Comparison of ENCODE assay signal across 8 mouse cellular contexts in genomic region chr15:99705440-99706048, GRCm38 (mm10). TPM values are rescaled to one million over a fixed set of nuclear protein-coding genes. Genes with fewer than 3 reads are reported as not detected.
DNase-seq lines count a peak whose midpoint lies in the region; ATAC-seq and TF ChIP-seq lines count a peak whose summit lies in the region.

Gene Gm17349, minus strand, starts transcription at chr15:99705490.

- no peak within 1 kb of the TSS for H3K9ac ChIP-seq in intestine, postnatal 0 days (ENCODE audit: low read depth, low read length)
- H3K9ac ChIP-seq in neural tube, embryonic 15.5 days (replicated peaks), result peak within 1 kb of the TSS; percentile 93

- H3K4me1 ChIP-seq in intestine, postnatal 0 days (replicated peaks; ENCODE audit: control insufficient read depth, insufficient read depth, low read length), result peaks cover 3% of the 10 kb centered on the region; the same call in 1 of the 2 replicates
- H3K4me1 ChIP-seq in lung, adult 2 months (ENCODE audit: control insufficient read depth, insufficient read depth, low read length), result peaks cover 4% of the 10 kb centered on the region; the same call in 1 of the 2 replicates
- peaks cover 36% of the 10 kb centered on the region for H3K4me1 ChIP-seq in neural tube, embryonic 15.5 days

- CTCF ChIA-PET in Patski (lab: Charles Lee), result interaction anchor here (0.8 to 2.7 kb wide), 10 partner anchors 10 to 199 kb away, joined by 3 to 22 read pairs (median 3); partner anchors contain the start of gene Cox14

- peak; percentile 84 for DNase-seq in CD4-positive, CD25-positive, alpha-beta regulatory T cell, adult 2 months (ENCODE audit: low read depth, low spot score)
- peak; percentile 24 for DNase-seq in Patski (ENCODE audit: low read depth, low spot score)
- DNase-seq in cerebellum, postnatal 14 days, result peak; percentile 75 to 81
- DNase-seq in lung, adult 2 months, result peak; percentile 50
- DNase-seq in urinary bladder, postnatal 36 days (ENCODE audit: low spot score in 2 of 2), result no peak

- TF ChIP-seq CTCF in Patski (IDR thresholded peaks at IDR 0.05), result no peak
- TF ChIP-seq CTCF in intestine, postnatal 0 days (IDR thresholded peaks at IDR 0.05; ENCODE audit: low read depth), result peak; percentile 87
- TF ChIP-seq CTCF in lung, adult 2 months (IDR thresholded peaks at IDR 0.05; ENCODE audit: insufficient read depth, low read length), result peak; percentile 78

- H3K4me2 ChIP-seq in intestine, postnatal 0 days (replicated peaks; ENCODE audit: low read depth), result peak within 1 kb of the TSS; percentile 48
- peak within 1 kb of the TSS; percentile 82 for H3K4me2 ChIP-seq in neural tube, embryonic 15.5 days

- no peak for TF ChIP-seq POLR2A in lung, adult 2 months (IDR thresholded peaks at IDR 0.05; ENCODE audit: borderline replicate concordance, extremely low read depth, low read depth, low read length)

- H3K36me3 ChIP-seq in intestine, postnatal 0 days (ENCODE audit: control insufficient read depth, insufficient read depth), result peaks cover 53% of the 10 kb centered on the region
- peaks cover 49% of the 10 kb centered on the region for H3K36me3 ChIP-seq in neural tube, embryonic 15.5 days

- ATAC-seq in Patski, result peak; percentile 46
- ATAC-seq in granulocyte monocyte progenitor cell, adult 5-6 weeks (replicated peaks; ENCODE audit: poor library complexity, severe bottlenecking), result peak; percentile 48; the same call in 1 of the 2 replicates
- no peak for ATAC-seq in intestine, postnatal 0 days
- ATAC-seq in neural tube, embryonic 15.5 days (ENCODE audit: low FRiP score), result no peak

- POLR2A ChIA-PET in Patski (lab: Charles Lee), result no interaction called here

- 71% methylated on average over 10 of the region's 11 CpGs for WGBS in intestine, postnatal 0 days
- WGBS in lung, adult 2 months, result 71% methylated on average over 11 of the region's 11 CpGs
- WGBS in neural tube, embryonic 15.5 days, result 66% methylated on average over 11 of the region's 11 CpGs

- peak within 1 kb of the TSS; percentile 50 for H3K27ac ChIP-seq in intestine, postnatal 0 days (ENCODE audit: low read depth, low read length)
- peak within 1 kb of the TSS; percentile 98 for H3K27ac ChIP-seq in neural tube, embryonic 15.5 days (replicated peaks)

- no peaks in the 10 kb centered on the region for H3K27me3 ChIP-seq in Patski
- H3K27me3 ChIP-seq in intestine, postnatal 0 days (replicated peaks; ENCODE audit: control insufficient read depth, insufficient read depth, low read length), result no peaks in the 10 kb centered on the region
- no peaks in the 10 kb centered on the region for H3K27me3 ChIP-seq in neural tube, embryonic 15.5 days (replicated peaks)

- in situ Hi-C loops in Patski (cut with MboI; ENCODE audit: low pct_unique_long_range_greater_than_20kb), result no loop called here

- H3K9me3 ChIP-seq in intestine, postnatal 0 days (ENCODE audit: control insufficient read depth), result no peaks in the 10 kb centered on the region
- H3K9me3 ChIP-seq in neural tube, embryonic 15.5 days (replicated peaks), result no peaks in the 10 kb centered on the region

- no peak within 1 kb of the TSS for H3K4me3 ChIP-seq in intestine, postnatal 0 days (ENCODE audit: low read depth, low read length)
- no peak within 1 kb of the TSS for H3K4me3 ChIP-seq in lung, adult 2 months (replicated peaks; ENCODE audit: extremely low read depth, low read depth, low read length)
- H3K4me3 ChIP-seq in neural tube, embryonic 15.5 days (replicated peaks), result peak within 1 kb of the TSS; percentile 84

RNA-seq across cellular contexts. Expression of gene Gm17349, which starts in this region (rescaled TPM):
- polyA plus RNA-seq in Patski (2021), result not detected
- not detected in 2 replicates for total RNA-seq in granulocyte monocyte progenitor cell, adult 5-6 weeks (2014; fragmentation: Nextera tagmentation)
- total RNA-seq in granulocyte monocyte progenitor cell, adult 5-6 weeks (2017), result not detected in 2 replicates
- polyA plus RNA-seq in intestine, postnatal 0 days (2015; fragmentation: Nextera tagmentation; extraction: Ambion mirVana), result 1.2 and 3.0 TPM in 2 replicates
- polyA plus RNA-seq in lung, adult 2 months (2012; rRNA removed), result 1.0 TPM in 1 of 2 replicates, not detected in the other
- polyA plus RNA-seq in neural tube, embryonic 15.5 days (2015; fragmentation: Nextera tagmentation; extraction: Ambion mirVana), result not detected in 2 replicates

Comparison
In these comparisons a context has a peak if more than half of its experiments do, and no peak if none do; other contexts are left out.
1. Peak in DNase-seq and ATAC-seq in Patski; RNA of the gene not detected or under 1 TPM.
2. Peak in ATAC-seq in granulocyte monocyte progenitor cell, adult 5-6 weeks; RNA of the gene not detected or under 1 TPM.
3. DNase-seq: peak in CD4-positive, CD25-positive, alpha-beta regulatory T cell, adult 2 months (single experiment), cerebellum, postnatal 14 days (2 of 2) and lung, adult 2 months (single experiment); none in urinary bladder, postnatal 36 days (0 of 2).